Mouse (Mus musculus) heart, adult 2 months (tissue): ENCODE data around the gene Gga3. TPM values are rescaled to one million over a fixed set of nuclear protein-coding genes. Genes with fewer than 3 reads are reported as not detected.

Experiments
- DNase-seq, 2 experiments: peaks; one replicate each; pipeline ENCODE4 v3.0.0; 2021
- H3K27ac ChIP-seq: fragments of 200-600 bp; 2 replicates; pipeline ENCODE4 v1.8.1; 2022
- H3K27me3 ChIP-seq: fragments of 200-500 bp; 2 replicates; pipeline ENCODE4 v1.6.1; 2012; ENCODE audit warnings: mild to moderate bottlenecking, low read length, inconsistent platforms, mixed read lengths; ENCODE audit not compliant: control insufficient read depth, insufficient read depth
- H3K36me3 ChIP-seq: fragments of 200-500 bp; 2 replicates; pipeline ENCODE4 v1.6.1; 2012; ENCODE audit warnings: low read length, inconsistent platforms; ENCODE audit not compliant: control insufficient read depth, insufficient read depth
- H3K4me1 ChIP-seq: fragments of 200-500 bp; 2 replicates; pipeline ENCODE4 v1.6.1; 2011; ENCODE audit warnings: low read length; ENCODE audit not compliant: control insufficient read depth, insufficient read depth
- H3K4me3 ChIP-seq: fragments of 200-600 bp; 2 replicates; pipeline ENCODE4 v1.8.1; 2022
- H3K79me2 ChIP-seq: fragments of 200-500 bp; replicated peaks from 2 replicates; pipeline ENCODE4 v1.6.1; 2012; ENCODE audit warnings: mild to moderate bottlenecking, inconsistent platforms, low read length, moderate library complexity, mixed read lengths; ENCODE audit not compliant: control insufficient read depth, insufficient read depth
- H3K9ac ChIP-seq: fragments of 200-500 bp; 2 replicates; pipeline ENCODE4 v1.6.1; 2012; ENCODE audit warnings: low read depth, mild to moderate bottlenecking, control low read depth, inconsistent platforms, low read length, mixed read lengths
- CTCF ChIP-seq: fragments of 200-600 bp; IDR thresholded peaks from 2 replicates; pipeline ENCODE4 v1.8.1; 2022; ENCODE audit warnings: antibody characterized with exemption, mild to moderate bottlenecking, moderate library complexity
- EP300 ChIP-seq: fragments of 200-500 bp; IDR thresholded peaks from 2 replicates; pipeline ENCODE4 v1.6.1; 2011; ENCODE audit warnings: low read depth, low read length, control low read depth; ENCODE audit not compliant: insufficient read depth
- POLR2A ChIP-seq: fragments of 200-500 bp; IDR thresholded peaks from 2 replicates; pipeline ENCODE4 v1.6.1; 2011; ENCODE audit warnings: mild to moderate bottlenecking, low read depth, low read length, control low read depth; ENCODE audit not compliant: insufficient read depth
- WGBS: fragments of 180-500 bp; shearing (Covaris S2); methylation state at CpG from one replicate; pipeline ENCODE4 v1.1.7; 2018; 5-methylcytosine and 5-hydroxymethylcytosine counted together
- intact Hi-C: fragments of 180-260 bp; cut with DNase I; formaldehyde crosslinking; loops from one replicate; pipeline ENCODE4 v1.15.1; 2025
- long read RNA-seq: library from polyadenylated mRNA; stranded (forward); transcript quantifications from one replicate; pipeline ENCODE4 v2.0.0, GENCODE M21; 2021
- polyA plus RNA-seq: library from polyadenylated mRNA; depleted of rRNA; stranded (reverse); fragments of >200 nt; gene quantifications from 2 replicates; pipeline ENCODE4 v1.2.3, GENCODE M21; 2012; rRNA removed
- total RNA-seq, 2 experiments: library from RNA; stranded (reverse); gene quantifications; 2 replicates each; pipeline ENCODE4 v1.2.3; 2021

Gga3 gene
- 10 to 100 TPM; 16.5 to 20.3 TPM for total RNA-seq
- polyA plus RNA-seq, result 15.4 and 17.1 TPM in 2 replicates
- long read RNA-seq, partial matches to known transcripts, result 3 of 13 reads
- long read RNA-seq, other reads (novel, unspliced or antisense), result 7 of 13 reads

GRCm38 (mm10) chr11:115603476-115604303 lies at the start of gene Gga3, which contains the start of gene Mrps7:
Gga3 (minus strand) TSS chr11:115604051.
Mrps7 (plus strand) TSS chr11:115603925.
- H3K79me2 ChIP-seq, result peaks cover 3% of the 10 kb centered on the region
- H3K4me1 ChIP-seq, result peaks cover 9% of the 10 kb centered on the region
- intact Hi-C loops, result loop anchor here (2.0 to 5.0 kb wide), 2 partner anchors 39 to 191 kb away; partner anchors contain the start of gene Nup85
- peak within 1 kb of the TSS; percentile 93 for H3K9ac ChIP-seq
- no peaks in the 10 kb centered on the region for H3K27me3 ChIP-seq
- H3K4me3 ChIP-seq, result peak within 1 kb of the TSS; percentile 69
- no peaks in the 10 kb centered on the region; the same call in 1 of the 2 replicates for H3K36me3 ChIP-seq
- DNase-seq, result peak; percentile 97 to 98
- WGBS, result under 1% methylated on average over 92 of the region's 93 CpGs
- peak; percentile 83 for TF ChIP-seq EP300
- TF ChIP-seq POLR2A, result peak; percentile 85
- TF ChIP-seq CTCF, result 0 out of 2 replicates have a peak, but pooled peaks have one; percentile 25
- peak within 1 kb of the TSS; percentile 100 for H3K27ac ChIP-seq

- H3K36me3 ChIP-seq, result no peaks in the 10 kb centered on the region; the same call in 1 of the 2 replicates
- WGBS, result 33% methylated on average over 3 of the region's 3 CpGs
- no peaks in the 10 kb centered on the region; the same call in 1 of the 2 replicates for H3K79me2 ChIP-seq
- peak overlapping the region; percentile 52 for H3K27ac ChIP-seq
- no peak overlapping the region for H3K9ac ChIP-seq
- H3K4me1 ChIP-seq, result peaks cover 8% of the 10 kb centered on the region
- no peak for DNase-seq
- no peaks in the 10 kb centered on the region for H3K27me3 ChIP-seq
- H3K4me3 ChIP-seq, result no peak overlapping the region
- intact Hi-C loops, result no loop called here
- TF ChIP-seq CTCF, result no peak
- no peak for TF ChIP-seq EP300
- TF ChIP-seq POLR2A, result no peak
Measured at GRCm38 (mm10) chr11:115653194-115653593, 49.3 kb upstream of the Gga3 start.

GRCm38 (mm10) chr11:115651680-115652079 lies 47.8 kb upstream of the Gga3 start:
- H3K9ac ChIP-seq, result no peak overlapping the region
- no peak for DNase-seq
- H3K4me1 ChIP-seq, result peaks cover 8% of the 10 kb centered on the region
- no peak overlapping the region for H3K27ac ChIP-seq
- 82% methylated on average over 3 of the region's 3 CpGs for WGBS
- no peaks in the 10 kb centered on the region for H3K27me3 ChIP-seq
- H3K79me2 ChIP-seq, result no peaks in the 10 kb centered on the region; the same call in 1 of the 2 replicates
- H3K4me3 ChIP-seq, result no peak overlapping the region
- intact Hi-C loops, result no loop called here
- TF ChIP-seq CTCF (no peak), EP300 (no peak), POLR2A (no peak)
- no peaks in the 10 kb centered on the region; the same call in 1 of the 2 replicates for H3K36me3 ChIP-seq

GRCm38 (mm10) chr11:115649706-115650105 lies 45.9 kb upstream of the Gga3 start:
- Histone ChIP-seq H3K4me3 (no peak overlapping the region), H3K27ac (no peak overlapping the region), H3K79me2 (no peaks in the 10 kb centered on the region; the same call in 1 of the 2 replicates), H3K9ac (no peak overlapping the region), H3K27me3 (no peaks in the 10 kb centered on the region), H3K4me1 (peaks cover 8% of the 10 kb centered on the region), H3K36me3 (no peaks in the 10 kb centered on the region; the same call in 1 of the 2 replicates)
- no peak for DNase-seq
- intact Hi-C loops, result loop anchor here (5.0 kb wide), 1 partner anchor 163 kb away; the partner anchor contains the start of genes Caskin2 and Tsen54
- 40% methylated on average over 10 of the region's 10 CpGs for WGBS
- no peak for TF ChIP-seq EP300
- TF ChIP-seq POLR2A, result no peak
- no peak for TF ChIP-seq CTCF

- Histone ChIP-seq H3K27ac (no peak overlapping the region), H3K36me3 (no peaks in the 10 kb centered on the region)
- TF ChIP-seq EP300 (no peak), CTCF (peak; percentile 92), POLR2A (no peak)
Measured at GRCm38 (mm10) chr11:115647459-115647858, 43.6 kb upstream of the Gga3 start.

More at GRCm38 (mm10) chr11:115647459-115647858, 43.6 kb upstream of the Gga3 start:
- DNase-seq, result no peak
- Histone ChIP-seq H3K4me3 (no peak overlapping the region), H3K4me1 (no peaks in the 10 kb centered on the region; the same call in 1 of the 2 replicates), H3K79me2 (no peaks in the 10 kb centered on the region; the same call in 1 of the 2 replicates), H3K27me3 (no peaks in the 10 kb centered on the region), H3K9ac (no peak overlapping the region)
- intact Hi-C loops, result loop anchor here (1.0 to 5.0 kb wide), 2 partner anchors 67 to 165 kb away; partner anchors contain the start of genes Caskin2 and Tsen54
- 17% methylated on average over 6 of the region's 6 CpGs for WGBS
